Mouse (Mus musculus): Measurements from ENCODE around the gene Ipo7.

Gene Ipo7

DNA sequence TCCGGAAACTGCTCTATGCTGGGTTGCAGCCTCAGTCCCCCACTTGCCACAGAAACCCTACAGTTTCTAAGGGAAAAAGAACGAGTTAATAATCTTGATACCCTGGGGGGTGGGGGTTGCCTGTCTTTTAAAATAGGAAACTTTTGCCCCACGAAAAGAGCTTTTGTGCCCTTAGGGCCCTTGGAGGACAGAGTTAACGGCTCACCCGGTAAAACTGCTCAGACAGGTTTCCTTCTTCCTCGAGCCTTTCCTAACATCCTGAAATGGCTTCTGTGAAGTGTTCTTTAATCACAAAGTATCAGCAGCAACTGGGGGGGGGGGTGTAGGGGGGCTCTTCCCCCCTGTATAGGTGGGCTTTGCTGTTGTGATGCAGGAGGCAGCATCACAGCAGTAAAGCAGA is 82.8 kb downstream of the Ipo7 start:
- in situ Hi-C loops (cut with MboI, MseI) = no loop called here

DNA sequence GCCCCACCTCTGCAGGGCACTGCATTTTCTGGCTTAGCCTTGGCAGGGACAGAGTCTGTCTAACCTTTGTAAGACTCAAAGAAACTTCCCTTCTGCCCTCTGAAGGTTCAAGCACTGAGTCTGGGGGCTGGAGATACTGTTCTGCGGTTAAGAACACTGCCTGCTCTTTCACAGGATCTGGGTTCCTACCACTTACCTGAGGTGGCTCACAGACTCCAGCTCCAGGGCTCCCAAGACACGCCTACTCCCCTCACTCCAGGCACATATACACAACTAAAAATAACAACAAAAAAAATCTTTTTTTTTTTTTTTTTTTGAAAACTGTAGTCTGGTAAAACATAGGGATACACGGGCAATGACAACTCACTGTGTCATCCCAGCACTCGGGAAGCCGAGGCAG is 83.2 kb downstream of the Ipo7 start:
- in situ Hi-C loops (cut with MboI, MseI) = no loop called here

GRCm38 (mm10) chr7:110105041-110105440 is 87.0 kb downstream of the Ipo7 start:
- in situ Hi-C loops (cut with MboI, MseI) = no loop called here

Measured in T-helper 2 cell (primary cell).